Mouse (Mus musculus): ENCODE results near the gene Gprin2.

- TF ChIP-seq POLR2A (IDR thresholded peaks at IDR 0.05; ENCODE audit: insufficient read depth, low read length) (no peak), CTCF (IDR thresholded peaks at IDR 0.05; ENCODE audit: low read depth, low read length) (no peak)
Observed at GRCm38 (mm10) chr14:34219786-34220198, 18.3 kb upstream of the Gprin2 start.
